Mouse (Mus musculus): ENCODE data around the gene Gramd4. TPM values are rescaled to one million over a fixed set of nuclear protein-coding genes. Genes with fewer than 3 reads are reported as not detected.

The Gramd4 gene
- total RNA-seq, 2 experiments from 2014 or later: 42.0 to 47.6 TPM

GRCm38 (mm10) chr15:86104401-86105344, 47.2 kb downstream of the Gramd4 start:
- DNase-seq (ENCODE audit: low spot score in 2 of 2): peak in 1 of 2 experiments; percentile 38
- intact Hi-C loops (cut with DNase I): no loop called here

DNA sequence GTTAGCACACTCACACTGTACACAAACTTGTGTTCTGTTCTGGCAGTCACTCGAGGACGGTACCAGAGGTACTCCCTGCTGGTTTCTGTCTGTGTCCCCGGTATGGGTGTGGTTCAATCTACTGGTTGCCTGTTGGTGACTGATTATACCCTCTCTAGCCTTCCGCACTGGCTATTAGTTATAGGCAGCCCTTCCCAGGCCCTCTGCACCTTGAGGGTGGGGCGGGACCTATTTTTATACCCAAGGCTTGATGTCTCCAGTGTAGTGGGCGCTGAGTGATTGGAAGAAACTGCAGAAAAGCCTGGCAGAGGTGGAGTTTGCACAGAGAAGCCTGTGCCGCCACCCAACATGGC, 47.8 kb downstream of the Gramd4 start:
- peak in 1 of 2 experiments; percentile 17 for DNase-seq (ENCODE audit: low spot score in 2 of 2)
- intact Hi-C loops (cut with DNase I): no loop called here

GRCm38 (mm10) chr15:86105751-86106150, 48.3 kb downstream of the Gramd4 start:
- intact Hi-C loops (cut with DNase I): no loop called here
- DNase-seq (ENCODE audit: low spot score in 2 of 2): no peak

- DNase-seq (ENCODE audit: low spot score in 2 of 2): no peak
Observed at GRCm38 (mm10) chr15:86107831-86108471, 50.5 kb downstream of the Gramd4 start.

GRCm38 (mm10) chr15:86109245-86109644, 51.8 kb downstream of the Gramd4 start:
- intact Hi-C loops (cut with DNase I): no loop called here
- DNase-seq (ENCODE audit: low spot score in 2 of 2): no peak

More at GRCm38 (mm10) chr15:86107831-86108471, 50.5 kb downstream of the Gramd4 start:
- intact Hi-C loops (cut with DNase I): no loop called here

GRCm38 (mm10) chr15:86109650-86110211, 52.2 kb downstream of the Gramd4 start:
- intact Hi-C loops (cut with DNase I): loop anchor here (2.0 kb wide), 1 partner anchor 43 kb away; no protein-coding TSS in a partner anchor
- DNase-seq (ENCODE audit: low spot score in 2 of 2): peak; percentile 71 to 84

GRCm38 (mm10) chr15:86110361-86111103, 53.0 kb downstream of the Gramd4 start:
- intact Hi-C loops (cut with DNase I): loop anchor here (2.0 kb wide), 1 partner anchor 44 kb away; no protein-coding TSS in a partner anchor
- DNase-seq (ENCODE audit: low spot score in 2 of 2): no peak

- intact Hi-C loops (cut with DNase I): no loop called here
- DNase-seq (ENCODE audit: low spot score in 2 of 2): peak in 1 of 2 experiments; percentile 43
Observed at GRCm38 (mm10) chr15:86112707-86113341, 55.3 kb downstream of the Gramd4 start.

DNA sequence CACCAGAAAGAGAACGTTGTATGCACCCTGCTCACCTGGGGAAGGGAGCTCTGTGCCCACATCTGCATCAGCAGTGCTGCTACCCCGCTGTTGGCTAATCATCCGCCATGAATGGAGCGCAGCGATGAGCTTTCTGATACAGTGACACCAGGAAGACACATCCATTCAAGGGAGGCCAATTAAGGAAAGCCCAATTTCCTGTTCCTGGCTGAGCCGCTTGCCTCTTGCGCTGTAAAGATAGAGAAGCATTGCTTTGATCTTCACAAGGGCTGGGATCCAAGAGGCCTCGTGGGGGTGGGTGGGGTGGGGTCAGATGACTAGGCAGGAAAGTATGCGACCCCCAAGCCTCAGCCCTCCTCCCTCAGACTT, 55.8 kb downstream of the Gramd4 start:
- intact Hi-C loops (cut with DNase I): no loop called here
- no peak for DNase-seq (ENCODE audit: low spot score in 2 of 2)

- intact Hi-C loops (cut with DNase I): no loop called here
Observed at GRCm38 (mm10) chr15:86116421-86116820, 58.9 kb downstream of the Gramd4 start.

DNA sequence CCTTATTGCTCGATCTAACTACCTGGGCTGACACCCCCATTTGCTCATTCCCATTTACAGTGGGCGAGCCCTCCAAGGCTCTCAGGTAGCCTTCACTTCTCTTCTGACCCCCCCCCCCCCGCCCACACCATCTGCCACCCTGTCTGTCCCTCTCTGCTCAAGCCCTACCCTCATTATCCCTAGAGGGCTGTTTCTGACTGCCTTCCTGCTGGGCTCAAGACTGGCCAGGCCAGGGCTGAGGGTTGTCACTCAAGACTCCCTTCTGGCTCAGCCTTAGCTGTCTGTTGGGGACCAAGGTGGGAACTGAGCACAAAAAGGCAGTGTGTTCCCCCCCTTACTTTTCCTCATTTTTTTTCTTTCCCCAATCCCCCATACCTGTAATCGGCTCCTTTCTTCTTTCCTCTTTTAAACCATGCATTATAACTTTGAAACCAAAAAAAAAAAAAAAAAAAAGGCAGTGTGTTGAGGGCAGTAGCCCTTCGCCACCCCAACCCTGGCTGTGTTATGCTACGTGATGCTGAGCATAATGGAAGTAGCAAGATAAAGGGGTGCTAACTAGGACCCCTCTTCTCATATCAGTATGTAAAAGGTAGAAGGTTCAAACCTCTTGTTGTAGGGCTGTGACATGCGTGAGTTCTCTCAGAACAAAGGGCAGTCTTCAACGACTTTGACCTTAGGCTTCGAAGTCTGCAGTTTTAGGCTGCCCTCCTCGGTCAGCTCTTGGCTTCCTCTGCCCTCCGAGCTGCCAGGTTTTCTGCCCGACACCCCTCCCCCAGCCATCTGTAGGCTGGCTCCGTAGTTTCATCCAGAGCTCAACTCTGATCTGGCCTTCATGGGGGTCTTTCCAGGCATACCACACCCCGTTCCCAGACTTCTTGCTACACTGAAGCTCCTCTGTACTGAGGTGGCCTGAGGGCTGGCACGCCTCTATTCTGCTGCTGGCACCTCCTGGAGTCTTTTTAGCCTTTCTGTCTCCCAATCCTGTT, 59.9 kb downstream of the Gramd4 start:
- no peak for DNase-seq (ENCODE audit: low spot score in 2 of 2)
- intact Hi-C loops (cut with DNase I): no loop called here

More at GRCm38 (mm10) chr15:86116421-86116820, 58.9 kb downstream of the Gramd4 start:
- no peak for DNase-seq (ENCODE audit: low spot score in 2 of 2)

GRCm38 (mm10) chr15:86119186-86119585, 61.7 kb downstream of the Gramd4 start:
- no peak for DNase-seq (ENCODE audit: low spot score in 2 of 2)
- intact Hi-C loops (cut with DNase I): no loop called here

DNA sequence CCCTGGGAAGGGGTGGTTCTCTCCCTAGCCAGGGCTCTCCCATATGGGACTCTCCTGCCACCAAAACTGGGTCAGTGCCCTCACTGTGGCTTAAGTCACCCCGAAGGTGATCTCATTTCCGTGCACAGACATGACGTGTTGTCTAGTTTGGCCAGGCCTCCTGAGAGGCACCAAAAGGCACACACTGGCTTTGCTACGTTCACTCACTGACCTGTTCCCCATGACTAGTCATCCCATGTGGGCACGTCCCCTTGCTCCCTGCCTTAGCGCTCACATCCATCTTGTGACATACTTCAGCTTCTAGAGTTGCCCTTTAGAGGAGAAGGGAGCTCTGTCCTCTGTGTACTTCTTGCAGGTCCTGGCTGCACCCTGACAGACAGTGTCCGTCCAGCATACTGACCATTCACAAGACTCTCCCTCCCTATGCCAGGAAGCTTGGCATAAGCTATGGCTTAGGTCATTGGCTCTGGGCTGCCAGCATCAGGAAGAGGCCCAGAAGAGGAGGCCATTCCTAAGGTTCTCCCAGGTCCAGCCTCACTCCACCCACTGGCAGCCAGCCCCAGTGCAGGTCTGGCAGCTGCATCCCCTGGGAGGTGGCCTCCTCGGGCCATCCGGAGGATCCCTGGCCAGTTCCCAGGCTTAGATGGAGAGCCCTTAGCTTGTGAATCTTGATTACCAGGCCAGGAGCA, 64.9 kb downstream of the Gramd4 start:
- intact Hi-C loops (cut with DNase I): no loop called here
- DNase-seq (ENCODE audit: low spot score in 2 of 2): no peak

- intact Hi-C loops (cut with DNase I): no loop called here
- no peak for DNase-seq (ENCODE audit: low spot score in 2 of 2)
Observed at GRCm38 (mm10) chr15:86123409-86123808, 65.9 kb downstream of the Gramd4 start.

DNA sequence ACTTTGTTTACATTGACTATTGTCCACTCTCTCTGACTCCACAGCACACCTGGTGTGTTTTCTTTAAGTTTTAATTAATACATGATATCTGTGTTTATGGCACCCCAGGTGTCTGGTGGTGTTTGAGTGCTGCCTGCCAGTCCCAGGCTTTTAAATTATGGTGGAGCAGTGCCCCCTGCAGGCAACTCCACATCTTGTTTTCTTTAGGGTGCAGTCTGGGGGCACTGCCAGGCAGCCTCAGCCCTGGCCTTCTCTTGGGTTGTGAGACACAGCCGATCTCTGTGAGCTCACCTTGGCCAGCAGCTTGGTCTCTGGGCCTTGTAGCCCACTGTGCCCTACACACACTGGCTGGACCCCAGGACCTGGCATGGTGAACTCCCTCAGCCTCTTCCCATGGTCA, 66.9 kb downstream of the Gramd4 start:
- DNase-seq (ENCODE audit: low spot score in 2 of 2): peak; percentile 71 to 72
- intact Hi-C loops (cut with DNase I): loop anchor here (1.0 kb wide), 2 partner anchors 70 to 228 kb away; no protein-coding TSS in a partner anchor

DNA sequence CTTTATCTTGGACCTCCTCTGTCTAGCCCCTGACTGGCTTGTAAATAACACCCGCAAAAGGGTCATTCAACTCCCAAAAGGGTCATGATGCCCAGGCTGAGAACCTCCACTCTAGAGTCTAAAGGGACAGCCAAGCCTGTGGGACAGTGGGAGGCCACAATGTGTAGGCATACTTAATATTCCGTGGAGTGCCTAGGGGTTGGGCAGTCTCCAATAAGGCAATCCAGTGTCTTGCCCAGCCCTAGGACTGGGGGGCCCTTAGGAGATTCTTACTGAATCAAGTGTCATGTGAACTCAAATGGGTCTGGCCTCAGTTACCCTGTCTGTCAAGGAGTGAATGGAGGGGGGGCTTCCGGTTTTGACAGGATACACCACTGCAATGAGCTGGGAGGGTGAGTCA, 71.5 kb downstream of the Gramd4 start:
- intact Hi-C loops (cut with DNase I): no loop called here
- no peak for DNase-seq (ENCODE audit: low spot score in 2 of 2)

GRCm38 (mm10) chr15:86130657-86131056, 73.2 kb downstream of the Gramd4 start:
- intact Hi-C loops (cut with DNase I): no loop called here
- no peak for DNase-seq (ENCODE audit: low spot score in 2 of 2)
